Mouse (Mus musculus): ENCODE results near the gene Zfp628. TPM values are rescaled to one million over a fixed set of nuclear protein-coding genes. Genes with fewer than 3 reads are reported as not detected.

Zfp628 gene
- total RNA-seq, 2 experiments from 2014 or later, result 13.4 to 14.3 TPM

DNA sequence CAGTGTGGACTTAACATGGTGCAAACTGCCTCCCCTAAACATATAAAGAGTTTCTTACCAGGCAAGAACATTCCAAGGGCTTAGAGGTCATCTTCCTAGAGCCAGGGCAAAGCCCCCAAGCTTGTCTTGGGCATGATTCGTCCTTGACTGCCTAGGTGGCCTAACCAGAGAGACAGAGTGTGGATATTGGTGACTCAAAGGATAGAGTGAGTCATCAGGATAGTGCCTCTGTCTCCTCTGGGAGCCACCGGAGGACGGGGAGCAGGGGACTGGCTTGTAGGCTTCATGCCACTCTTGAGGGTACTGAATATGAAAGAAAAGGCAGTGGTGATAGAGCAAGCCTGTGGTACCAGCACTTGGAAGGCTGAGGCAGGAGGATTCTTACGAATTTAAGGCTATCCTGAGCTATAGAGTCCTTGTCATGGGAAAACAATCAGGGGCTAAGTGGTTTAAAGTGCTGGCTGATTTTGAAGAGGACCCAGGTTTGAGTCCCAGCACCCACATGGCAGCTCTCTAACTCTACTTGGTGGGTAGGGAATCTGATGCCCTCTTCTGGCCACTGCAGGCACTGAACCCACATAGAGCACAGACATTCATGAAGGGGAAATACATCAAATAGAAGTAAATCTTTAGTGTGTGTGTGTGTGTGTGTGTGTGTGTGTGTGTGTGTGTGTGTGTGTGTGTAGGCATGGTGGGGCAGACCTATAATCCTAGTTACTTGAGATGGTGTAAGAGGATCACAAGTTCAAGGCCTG is 19.3 kb downstream of the Zfp628 start:
- DNase-seq (ENCODE audit: extremely low spot score in 1 of 2, low spot score in 1 of 2), result no peak

- DNase-seq (ENCODE audit: extremely low spot score in 1 of 2, low spot score in 1 of 2), result no peak
Observed at GRCm38 (mm10) chr7:4936832-4937231, 21.8 kb downstream of the Zfp628 start.

GRCm38 (mm10) chr7:4937392-4937791 is 22.4 kb downstream of the Zfp628 start:
- DNase-seq (ENCODE audit: extremely low spot score in 1 of 2, low spot score in 1 of 2), result no peak

GRCm38 (mm10) chr7:4938456-4938855 is 23.4 kb downstream of the Zfp628 start:
- peak in 1 of 2 experiments; percentile 77 for DNase-seq (ENCODE audit: extremely low spot score in 1 of 2, low spot score in 1 of 2)

GRCm38 (mm10) chr7:4940068-4940479 is 25.1 kb downstream of the Zfp628 start:
- DNase-seq (ENCODE audit: extremely low spot score in 1 of 2, low spot score in 1 of 2), result peak; percentile 77 to 92

DNA sequence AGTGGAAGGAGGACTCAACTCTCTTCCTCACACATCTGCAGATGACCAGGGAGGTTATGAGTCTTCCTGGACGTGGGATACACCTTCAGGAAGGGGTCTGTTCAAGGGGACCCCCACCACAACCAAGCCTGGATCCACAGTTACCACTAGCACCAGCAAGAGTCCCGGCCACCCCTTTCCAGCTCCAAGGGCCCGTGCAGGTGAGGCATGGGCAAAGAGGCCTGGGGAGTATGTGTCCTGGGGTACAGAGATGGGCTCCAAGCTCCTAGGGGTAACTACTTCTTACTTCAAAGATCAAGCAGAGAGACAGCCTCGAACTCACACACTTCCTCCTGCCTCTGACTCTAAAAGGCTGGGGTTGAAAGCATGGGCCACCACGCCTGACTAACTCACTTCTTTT is 27.7 kb downstream of the Zfp628 start:
- no peak for DNase-seq (ENCODE audit: extremely low spot score in 1 of 2, low spot score in 1 of 2)

DNA sequence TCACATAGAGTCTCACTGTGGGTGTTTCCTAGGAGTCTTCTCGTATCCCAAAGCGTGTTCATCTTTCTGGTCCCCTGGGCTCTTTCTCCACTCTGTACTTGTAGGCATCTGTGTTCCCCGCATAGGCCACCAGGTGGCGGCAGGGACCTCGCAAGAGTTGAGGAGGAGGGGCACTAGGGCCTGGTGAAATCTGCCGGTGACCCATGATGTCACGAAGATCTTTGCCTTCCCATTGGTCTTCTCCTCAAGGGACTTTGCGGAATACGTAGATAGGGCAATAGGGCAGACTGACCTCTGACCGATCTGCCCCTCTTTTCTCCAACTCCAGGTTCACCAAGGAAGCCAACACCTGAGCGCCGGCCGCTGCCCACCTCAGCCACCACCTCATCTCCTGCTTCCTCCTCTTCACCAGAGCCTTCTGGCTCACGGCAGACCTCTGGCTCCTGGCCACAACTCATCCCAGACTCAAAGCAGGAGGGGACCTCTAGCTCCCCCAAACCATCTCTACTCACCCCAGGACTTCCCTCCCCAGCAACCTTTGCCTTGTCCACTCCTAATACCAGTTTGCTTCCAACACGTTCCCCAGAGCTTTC is 28.3 kb downstream of the Zfp628 start:
- DNase-seq (ENCODE audit: extremely low spot score in 1 of 2, low spot score in 1 of 2), result peak; percentile 92 to 95

DNA sequence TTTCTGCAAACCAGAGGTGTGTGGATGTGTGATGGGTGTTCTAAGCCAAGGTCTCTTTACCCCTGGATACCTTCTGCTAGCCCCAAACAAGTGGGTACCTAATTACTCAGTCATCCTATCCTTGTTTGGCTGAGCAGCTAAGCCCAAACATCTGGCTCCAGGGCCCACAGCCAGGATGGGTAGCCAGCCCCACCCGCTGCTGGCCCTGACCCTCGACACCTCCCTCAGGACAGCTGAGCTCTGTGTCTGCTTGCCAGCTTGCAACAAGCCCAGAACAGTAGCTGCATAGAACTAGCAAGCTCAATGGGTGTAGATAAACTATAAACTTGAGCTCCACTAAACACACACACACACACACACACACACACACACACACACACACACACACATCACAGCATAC is 32.8 kb downstream of the Zfp628 start:
- no peak for DNase-seq (ENCODE audit: extremely low spot score in 1 of 2, low spot score in 1 of 2)

DNA sequence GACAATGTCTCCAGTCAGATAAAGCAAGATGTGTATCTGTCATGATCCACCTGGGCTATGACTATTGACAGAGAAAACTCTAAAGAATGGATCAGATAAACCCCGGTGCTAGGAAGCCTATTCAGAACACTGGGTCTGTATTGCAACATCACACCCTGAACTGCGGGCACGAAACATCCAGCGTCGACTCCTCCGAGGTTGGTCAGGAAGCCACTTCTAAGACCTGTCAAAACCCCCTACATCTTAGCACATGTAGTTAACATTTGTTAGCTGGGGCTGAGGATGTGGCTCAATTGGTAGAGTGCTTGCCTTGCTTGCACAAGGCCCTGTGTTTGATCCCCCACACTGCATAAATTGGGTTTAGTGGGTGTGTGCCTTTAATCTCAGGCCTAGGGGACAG is 33.4 kb downstream of the Zfp628 start:
- DNase-seq (ENCODE audit: extremely low spot score in 1 of 2, low spot score in 1 of 2), result no peak

DNA sequence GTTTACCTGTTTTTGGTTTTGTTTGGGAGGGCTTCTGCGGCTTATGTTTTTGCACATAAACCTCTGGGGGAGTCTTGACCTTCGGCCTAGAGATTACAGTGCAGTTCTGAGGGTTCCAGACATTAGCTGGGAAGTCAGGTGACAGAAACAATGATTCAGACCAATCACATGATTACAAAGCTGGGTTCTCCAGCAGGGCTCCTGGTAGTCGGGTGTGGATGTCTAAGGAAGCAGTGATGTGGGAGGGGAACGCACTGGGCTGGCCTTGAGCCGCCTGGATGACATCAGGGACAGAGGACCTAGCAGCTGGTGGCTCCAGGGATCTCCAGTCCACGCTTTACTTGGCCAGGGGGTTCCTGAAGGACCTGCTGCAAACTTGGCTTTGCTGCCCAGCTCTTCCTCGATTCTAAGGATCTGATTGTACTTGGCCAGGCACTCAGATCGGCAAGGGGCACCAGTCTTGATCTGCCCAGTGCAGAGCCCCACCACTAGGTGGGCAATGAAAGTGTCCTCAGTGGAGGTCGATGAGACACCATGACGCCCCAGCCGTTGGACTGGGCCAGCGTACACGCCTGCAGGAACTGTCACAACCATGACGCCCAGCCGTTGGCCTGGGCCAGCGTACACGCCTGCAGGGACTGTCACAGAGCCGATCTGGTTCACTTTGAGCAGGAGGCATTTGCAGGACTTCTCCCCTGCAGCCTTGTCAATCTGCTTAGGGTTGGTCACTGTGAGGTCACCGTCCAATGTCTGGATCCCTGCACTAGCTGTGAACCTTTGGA is 35.7 kb downstream of the Zfp628 start:
- no peak for DNase-seq (ENCODE audit: extremely low spot score in 1 of 2, low spot score in 1 of 2)

GRCm38 (mm10) chr7:4953815-4954445 is 38.9 kb downstream of the Zfp628 start:
- no peak for DNase-seq (ENCODE audit: extremely low spot score in 1 of 2, low spot score in 1 of 2)

DNA sequence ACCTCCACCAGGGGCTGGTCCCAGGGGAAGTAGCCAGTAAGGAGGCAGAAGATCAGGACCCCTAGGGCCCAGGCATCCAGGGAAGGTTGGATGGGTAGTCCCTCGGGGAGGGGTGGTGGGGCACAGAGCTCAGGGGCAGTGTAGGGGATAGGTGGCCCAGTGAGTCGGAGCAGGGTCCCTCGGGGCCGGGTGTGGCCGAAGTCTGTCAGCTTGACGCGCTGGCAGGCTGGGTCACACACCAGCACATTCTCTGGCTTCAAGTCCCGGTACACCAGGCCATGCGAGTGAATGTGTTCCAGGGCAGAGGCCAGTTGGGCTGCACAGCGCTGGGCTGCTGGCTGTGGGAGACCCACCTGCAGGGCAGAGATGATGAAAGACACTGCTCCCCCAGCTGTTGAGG is 42.3 kb downstream of the Zfp628 start:
- no peak for DNase-seq (ENCODE audit: extremely low spot score in 1 of 2, low spot score in 1 of 2)

GRCm38 (mm10) chr7:4963527-4963926 is 48.5 kb downstream of the Zfp628 start:
- DNase-seq (ENCODE audit: extremely low spot score in 1 of 2, low spot score in 1 of 2), result no peak

DNA sequence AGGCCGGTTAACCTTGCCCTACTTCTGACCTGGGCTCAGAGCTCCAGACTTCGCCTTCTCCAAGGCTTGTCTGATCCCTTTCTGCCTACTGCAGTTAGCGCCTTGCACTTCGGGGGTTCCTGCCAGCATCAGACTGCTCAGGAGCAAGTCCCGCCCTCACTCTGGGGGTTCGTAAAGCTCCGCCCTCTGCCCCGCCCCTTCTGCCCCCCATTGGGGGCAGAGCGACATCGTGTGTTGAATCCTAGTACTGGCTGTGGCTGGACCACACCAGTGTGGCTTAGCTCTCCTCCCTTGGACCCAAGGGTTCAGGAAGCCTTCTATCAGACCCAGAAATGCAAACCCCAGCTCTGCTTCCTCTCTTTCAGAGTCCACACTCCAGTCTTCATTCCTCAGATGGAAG is 49.3 kb downstream of the Zfp628 start, which contains the start of gene Sbk2:
Sbk2 (minus strand) TSS at position 135 of the 400 bp plus-strand sequence.
- DNase-seq (ENCODE audit: extremely low spot score in 1 of 2, low spot score in 1 of 2), result peak; percentile 59 to 66

DNA sequence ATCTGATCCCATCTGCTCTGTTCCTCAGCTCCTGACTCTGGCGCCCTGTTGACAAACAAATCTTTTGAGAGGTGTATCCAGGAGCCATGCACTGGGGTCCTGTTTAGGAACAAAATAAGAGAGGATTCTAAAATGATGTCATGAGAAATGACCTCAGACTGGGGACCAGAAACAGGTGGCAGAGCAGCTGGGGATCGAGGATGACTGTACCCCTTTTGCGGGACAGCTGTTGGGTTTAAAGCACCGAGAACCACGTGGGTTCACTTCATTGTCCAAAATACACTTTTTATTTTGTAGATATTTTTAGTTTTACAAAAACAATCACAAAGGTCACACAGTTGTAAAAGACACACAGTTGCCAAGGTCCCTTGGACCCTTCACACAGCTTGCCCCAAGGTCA is 50.0 kb downstream of the Zfp628 start:
- DNase-seq (ENCODE audit: extremely low spot score in 1 of 2, low spot score in 1 of 2), result no peak

GRCm38 (mm10) chr7:4971068-4971467 is 56.1 kb downstream of the Zfp628 start, which contains the start of gene Sbk3:
Gene Sbk3 (minus strand): TSS chr7:4971168.
- DNase-seq (ENCODE audit: extremely low spot score in 1 of 2, low spot score in 1 of 2), result no peak

Other genes starting within 250 kb of the Zfp628 start
- gene Hspbp1, start 230.1 kb upstream of the Zfp628 start, total RNA-seq (2021), result 10 to 100 TPM; 89.0 to 91.9 TPM
- gene Brsk1, start 224.6 kb upstream of the Zfp628 start, total RNA-seq (2021), result 100 to 1,000 TPM; 330 to 348 TPM
- gene Tmem150b, start 190.0 kb upstream of the Zfp628 start, total RNA-seq (2021), result not detected
- gene Kmt5c, start 175.1 kb upstream of the Zfp628 start, total RNA-seq (2021), result 10 to 100 TPM; 23.5 to 34.3 TPM
- gene Cox6b2, start 162.1 kb upstream of the Zfp628 start, total RNA-seq (2021), result 1 to 10 TPM; 5.2 to 6.1 TPM
- not detected for gene Fam71e2, start 143.9 kb upstream of the Zfp628 start, total RNA-seq (2021)
- under 1 TPM; 0.27 to 0.49 TPM for gene Il11, start 132.4 kb upstream of the Zfp628 start, total RNA-seq (2021)
- not detected for gene Tmem190, start 132.3 kb upstream of the Zfp628 start, total RNA-seq (2021)
- 1 to 10 TPM; 2.2 to 2.6 TPM for gene Tmem238, start 125.6 kb upstream of the Zfp628 start, total RNA-seq (2021)
- 100 to 1,000 TPM; 484 to 506 TPM for gene Rpl28, start 122.3 kb upstream of the Zfp628 start, total RNA-seq (2021)
- 100 to 1,000 TPM in 1 of 2 experiments, 10 to 100 TPM in 1; 97.7 to 112 TPM for gene Ube2s, start 102.6 kb upstream of the Zfp628 start, total RNA-seq (2021)
- gene Shisa7, start 70.5 kb upstream of the Zfp628 start, total RNA-seq (2021), result 100 to 1,000 TPM; 132 to 182 TPM
- gene Isoc2b, start 45.0 kb upstream of the Zfp628 start, total RNA-seq (2021), result 1 to 10 TPM; 5.6 to 6.0 TPM
- 10 to 100 TPM; 11.2 to 12.4 TPM for gene Isoc2a, start 38.1 kb upstream of the Zfp628 start, total RNA-seq (2021)
- under 1 TPM; 0.27 to 0.38 TPM for gene Gm36210, start 8.7 kb upstream of the Zfp628 start, total RNA-seq (2021)
- 100 to 1,000 TPM; 109 to 112 TPM for gene Nat14, start 6.8 kb downstream of the Zfp628 start, total RNA-seq (2021)
- gene Ssc5d, start 10.6 kb downstream of the Zfp628 start, total RNA-seq (2021), result 1 to 10 TPM; 1.4 to 2.3 TPM
- under 1 TPM in 1 of 2 experiments, not detected in 1; 0.59 TPM for gene Sbk2, start 49.2 kb downstream of the Zfp628 start, total RNA-seq (2021)
- gene Sbk3, start 56.0 kb downstream of the Zfp628 start, total RNA-seq (2021), result under 1 TPM; 0.59 to 0.66 TPM
- gene Zfp579, start 80.9 kb downstream of the Zfp628 start, total RNA-seq (2021), result 10 to 100 TPM; 31.9 to 41.4 TPM
- gene Zfp524, start 99.2 kb downstream of the Zfp628 start, total RNA-seq (2021), result 1 to 10 TPM; 7.7 to 8.2 TPM
- 10 to 100 TPM; 21.3 to 21.7 TPM for gene Fiz1, start 99.5 kb downstream of the Zfp628 start, total RNA-seq (2021)
- gene Gm44973, start 100.3 kb downstream of the Zfp628 start, total RNA-seq (2021), result not detected
- 10 to 100 TPM; 33.0 to 41.3 TPM for gene Zfp865, start 105.2 kb downstream of the Zfp628 start, total RNA-seq (2021)
- gene Ccdc106, start 105.3 kb downstream of the Zfp628 start, total RNA-seq (2021), result 10 to 100 TPM; 66.1 to 73.5 TPM
- gene 4632433K11Rik, start 118.9 kb downstream of the Zfp628 start, total RNA-seq (2021), result not detected
- gene Zfp784, start 123.2 kb downstream of the Zfp628 start, total RNA-seq (2021), result 1 to 10 TPM; 5.1 to 6.5 TPM
- 10 to 100 TPM; 43.1 to 44.0 TPM for gene Zfp580, start 136.3 kb downstream of the Zfp628 start, total RNA-seq (2021)
- gene U2af2, start 146.9 kb downstream of the Zfp628 start, total RNA-seq (2021), result 100 to 1,000 TPM; 170 to 180 TPM
- gene Epn1, start 165.0 kb downstream of the Zfp628 start, total RNA-seq (2021), result 100 to 1,000 TPM; 520 to 560 TPM
- gene Rfpl4, start 201.7 kb downstream of the Zfp628 start, total RNA-seq (2021), result not detected
- under 1 TPM in 1 of 2 experiments, not detected in 1; 0.49 TPM for gene Rasl2-9, start 210.7 kb downstream of the Zfp628 start, total RNA-seq (2021)
- not detected for gene Vmn1r55, start 234.5 kb downstream of the Zfp628 start, total RNA-seq (2021)